Mouse (Mus musculus) hindbrain, postnatal 0 days (tissue): ENCODE measurements at regions not wholly inside any gene's neighbourhood (a gene's known extent, or its start where the extent isn't known, plus 50 kb on each side); places are given as distances from the start of the nearest gene placed in this dataset.

ENCODE experiments used
- ATAC-seq: fragments of 200-750 bp; cut with Nextera tagmentation; 2 replicates; pipeline ENCODE4 v1.8.0; 2017; ENCODE audit warnings: mild to moderate bottlenecking, moderate TSS enrichment, moderate library complexity
- DNase-seq: peaks from one replicate; pipeline ENCODE4 v3.0.0-alpha.2; 2015; ENCODE audit warnings: low spot score
- H3K27ac ChIP-seq: fragments of 300-500 bp; sonication (generic); 2 replicates; pipeline ENCODE4 v1.5.1; 2014; ENCODE audit warnings: mild to moderate bottlenecking
- H3K27me3 ChIP-seq: fragments of 300-500 bp; sonication (generic); 2 replicates; pipeline ENCODE4 v1.6.1; 2014; ENCODE audit warnings: low read length, mixed read lengths; ENCODE audit not compliant: insufficient read depth
- H3K36me3 ChIP-seq: fragments of 300-500 bp; sonication (generic); 2 replicates; pipeline ENCODE4 v1.6.1; 2014; ENCODE audit warnings: low read length, mixed read lengths; ENCODE audit not compliant: insufficient read depth
- H3K4me1 ChIP-seq: fragments of 300-500 bp; sonication (generic); 2 replicates; pipeline ENCODE4 v1.6.1; 2014; ENCODE audit warnings: antibody characterized with exemption, low read length, mixed read lengths; ENCODE audit not compliant: insufficient read depth
- H3K4me2 ChIP-seq: fragments of 300-500 bp; sonication (generic); 2 replicates; pipeline ENCODE4 v1.6.1; 2014; ENCODE audit warnings: low read depth, mild to moderate bottlenecking, low read length, moderate library complexity, mixed read lengths
- H3K4me3 ChIP-seq: fragments of 300-500 bp; sonication (generic); 2 replicates; pipeline ENCODE4 v1.5.1; 2014; ENCODE audit warnings: low read length
- H3K9ac ChIP-seq: fragments of 300-500 bp; sonication (generic); replicated peaks from 2 replicates; pipeline ENCODE4 v1.6.1; 2014; ENCODE audit warnings: mild to moderate bottlenecking, low read length, moderate library complexity, mixed read lengths
- H3K9me3 ChIP-seq: fragments of 300-500 bp; sonication (generic); 2 replicates; pipeline ENCODE4 v1.6.1; 2016; ENCODE audit warnings: low read length, mixed read lengths
- CTCF ChIP-seq: IDR thresholded peaks from 2 replicates; pipeline ENCODE4 v1.5.1; 2016; ENCODE audit warnings: antibody characterized with exemption, control low read depth, low read depth
- WGBS: fragments of 180-500 bp; shearing (Covaris S2); extraction: QIAGEN DNeasy Blood & Tissue Kit; methylation state at CpG from one replicate; pipeline ENCODE4 v1.1.7; 2014; 5-methylcytosine and 5-hydroxymethylcytosine counted together

GRCm38 (mm10) chr10:37211305-37211704, 72.6 kb upstream of the Marcks start:
- 87% methylated on average over 3 of the region's 3 CpGs for WGBS
- no peak for TF ChIP-seq CTCF
- H3K9me3 ChIP-seq = 0 out of 2 replicates have a peak, but pooled peaks cover 2% of the 10 kb centered on the region
- no peak overlapping the region for H3K4me2 ChIP-seq
- H3K9ac ChIP-seq = no peak overlapping the region
- no peak overlapping the region for H3K27ac ChIP-seq
- no peaks in the 10 kb centered on the region for H3K36me3 ChIP-seq
- DNase-seq = no peak
- no peaks in the 10 kb centered on the region for H3K4me1 ChIP-seq
- no peak for ATAC-seq
- no peaks in the 10 kb centered on the region for H3K27me3 ChIP-seq
- no peak overlapping the region for H3K4me3 ChIP-seq

DNA sequence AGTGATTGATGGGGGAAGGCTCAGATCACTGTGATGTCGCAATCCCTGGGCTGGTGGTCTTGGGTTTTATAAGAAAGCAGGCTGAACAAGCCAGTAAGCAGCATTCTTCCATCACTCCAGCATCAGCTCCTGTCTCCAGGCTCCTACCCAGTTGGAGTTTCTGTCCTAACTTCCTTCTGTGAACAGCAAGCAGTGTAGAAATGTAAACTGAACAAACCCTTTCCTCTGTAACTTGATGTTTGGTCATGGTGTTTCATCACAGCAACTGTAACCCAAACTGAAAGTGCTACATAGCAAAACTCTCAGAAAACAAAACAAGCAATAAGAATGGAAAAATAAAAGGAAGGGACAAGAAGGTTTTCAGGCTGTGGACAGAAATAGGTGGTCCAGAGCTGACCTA, 71.5 kb upstream of the Marcks start:
- no peak for DNase-seq

GRCm38 (mm10) chr10:37206986-37207385, 68.3 kb upstream of the Marcks start:
- H3K4me2 ChIP-seq = no peak overlapping the region
- no peaks in the 10 kb centered on the region for H3K27me3 ChIP-seq
- ATAC-seq = no peak
- H3K36me3 ChIP-seq = no peaks in the 10 kb centered on the region
- H3K4me1 ChIP-seq = no peaks in the 10 kb centered on the region
- H3K9ac ChIP-seq = no peak overlapping the region
- TF ChIP-seq CTCF = no peak
- H3K9me3 ChIP-seq = 0 out of 2 replicates have a peak, but pooled peaks cover 2% of the 10 kb centered on the region
- H3K4me3 ChIP-seq = no peak overlapping the region
- WGBS = 92% methylated on average over 1 of the region's 1 CpGs
- no peak for DNase-seq
- no peak overlapping the region for H3K27ac ChIP-seq

More for the DNA sequence above, 71.5 kb upstream of the Marcks start:
- H3K4me1 ChIP-seq = no peaks in the 10 kb centered on the region
- H3K9ac ChIP-seq = no peak overlapping the region
- no peak overlapping the region for H3K4me2 ChIP-seq
- no peak overlapping the region for H3K4me3 ChIP-seq
- TF ChIP-seq CTCF = no peak
- ATAC-seq = no peak
- no peaks in the 10 kb centered on the region for H3K36me3 ChIP-seq
- no peak overlapping the region for H3K27ac ChIP-seq
- H3K9me3 ChIP-seq = 0 out of 2 replicates have a peak, but pooled peaks cover 2% of the 10 kb centered on the region
- no peaks in the 10 kb centered on the region for H3K27me3 ChIP-seq
- 94% methylated on average over 1 of the region's 1 CpGs for WGBS

GRCm38 (mm10) chr10:37206546-37206945, 67.8 kb upstream of the Marcks start:
- no peak for ATAC-seq
- WGBS = 77% methylated on average over 4 of the region's 4 CpGs

GRCm38 (mm10) chr10:37203709-37204108, 65.0 kb upstream of the Marcks start:
- 0 out of 2 replicates have a peak, but pooled peaks cover 2% of the 10 kb centered on the region for H3K9me3 ChIP-seq
- no peak overlapping the region for H3K4me3 ChIP-seq
- no peak overlapping the region for H3K4me2 ChIP-seq
- H3K27me3 ChIP-seq = no peaks in the 10 kb centered on the region
- WGBS = 96% methylated on average over 1 of the region's 1 CpGs
- H3K9ac ChIP-seq = no peak overlapping the region
- no peaks in the 10 kb centered on the region for H3K36me3 ChIP-seq
- H3K27ac ChIP-seq = no peak overlapping the region
- DNase-seq = no peak
- no peak for ATAC-seq
- no peaks in the 10 kb centered on the region for H3K4me1 ChIP-seq
- no peak for TF ChIP-seq CTCF

More at GRCm38 (mm10) chr10:37206546-37206945, 67.8 kb upstream of the Marcks start:
- no peak for DNase-seq
- no peaks in the 10 kb centered on the region for H3K4me1 ChIP-seq
- no peak overlapping the region for H3K9ac ChIP-seq
- 0 out of 2 replicates have a peak, but pooled peaks cover 2% of the 10 kb centered on the region for H3K9me3 ChIP-seq
- no peak overlapping the region for H3K27ac ChIP-seq
- TF ChIP-seq CTCF = no peak
- H3K4me3 ChIP-seq = no peak overlapping the region
- H3K4me2 ChIP-seq = no peak overlapping the region
- H3K36me3 ChIP-seq = no peaks in the 10 kb centered on the region
- H3K27me3 ChIP-seq = no peaks in the 10 kb centered on the region

DNA sequence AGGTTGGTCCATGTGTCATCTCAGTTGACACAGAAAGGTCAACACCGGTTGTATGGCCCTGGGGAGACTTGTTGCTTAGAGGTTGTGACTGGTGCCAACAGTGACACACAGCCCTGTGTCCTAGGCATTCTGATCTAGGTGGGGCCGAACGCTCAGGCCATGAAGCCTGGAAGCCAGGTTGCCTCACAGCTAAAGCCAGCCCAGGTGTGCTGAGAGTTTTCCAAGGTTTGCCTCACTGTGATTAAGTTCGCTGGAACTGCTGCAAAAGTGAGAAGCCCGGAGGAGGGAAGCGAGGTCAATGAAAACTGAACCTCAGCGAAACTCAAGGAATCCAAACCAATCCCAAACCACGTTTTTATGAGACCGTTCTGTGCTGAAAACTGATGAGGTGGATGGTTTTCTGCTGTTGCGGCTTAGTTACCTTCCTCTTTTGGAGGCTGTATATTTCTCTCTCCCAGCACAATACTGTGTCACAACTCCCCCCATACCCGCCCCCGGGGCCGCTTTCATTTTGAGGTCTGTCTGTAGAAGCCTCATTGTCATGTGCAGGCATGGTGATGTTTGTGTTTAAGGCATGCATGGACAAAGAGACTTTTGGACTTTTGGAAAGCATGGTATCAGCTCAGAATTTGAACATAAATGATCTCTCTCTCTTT, 56.2 kb upstream of the Marcks start:
- H3K4me2 ChIP-seq = no peak overlapping the region
- DNase-seq (no peak), ATAC-seq (no peak)
- no peak for TF ChIP-seq CTCF
- no peak overlapping the region for H3K4me3 ChIP-seq
- H3K9ac ChIP-seq = no peak overlapping the region
- 91% methylated on average over 13 of the region's 13 CpGs for WGBS
- H3K4me1 ChIP-seq = no peaks in the 10 kb centered on the region
- no peaks in the 10 kb centered on the region for H3K9me3 ChIP-seq
- no peak overlapping the region for H3K27ac ChIP-seq
- no peaks in the 10 kb centered on the region for H3K36me3 ChIP-seq
- H3K27me3 ChIP-seq = no peaks in the 10 kb centered on the region

- no peak for TF ChIP-seq CTCF
- no peaks in the 10 kb centered on the region for H3K36me3 ChIP-seq
Measured at GRCm38 (mm10) chr10:37194131-37194797, 55.5 kb upstream of the Marcks start.

More at GRCm38 (mm10) chr10:37194131-37194797, 55.5 kb upstream of the Marcks start:
- Histone ChIP-seq H3K4me2 (no peak overlapping the region), H3K9me3 (no peaks in the 10 kb centered on the region), H3K27ac (no peak overlapping the region), H3K9ac (no peak overlapping the region), H3K27me3 (no peaks in the 10 kb centered on the region), H3K4me3 (no peak overlapping the region), H3K4me1 (no peaks in the 10 kb centered on the region)
- no peak for DNase-seq
- WGBS = 85% methylated on average over 15 of the region's 15 CpGs
- ATAC-seq = no peak
